Mouse (Mus musculus): ENCODE measurements around the gene Krt90. TPM values are rescaled to one million over a fixed set of nuclear protein-coding genes. Genes with fewer than 3 reads are reported as not detected.
A peak's percentile ranks its signal among the peaks of the same experiment; 100 is the strongest.

The Krt90 gene
- under 1 TPM in 1 of 4 experiments, not detected in 3; 0.18 TPM for total RNA-seq (2022)

DNA sequence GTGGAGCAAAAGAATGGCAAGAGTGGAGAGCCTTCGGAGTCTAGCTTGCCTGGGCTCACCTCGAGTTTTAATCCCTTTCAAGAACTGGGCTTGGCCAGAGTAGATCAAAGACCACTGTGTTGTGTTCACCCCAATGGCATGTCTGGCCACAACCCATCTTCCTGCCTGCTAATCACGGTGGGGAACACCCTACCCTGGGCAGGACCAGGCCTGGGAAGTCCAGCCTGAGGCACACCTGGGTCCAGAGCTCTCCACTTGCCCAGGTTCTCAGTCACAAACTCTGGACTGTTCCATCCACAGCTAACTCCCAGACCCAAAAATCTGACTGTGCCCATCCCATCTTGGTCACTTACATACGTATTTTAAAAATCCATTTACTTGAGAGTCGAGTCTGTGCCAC lies at the start of gene Krt90:
Gene Krt90, minus strand, starts transcription at position 101 of the 400 bp plus-strand sequence.
- no peak for DNase-seq (ENCODE audit: low spot score in 2 of 2)

DNA sequence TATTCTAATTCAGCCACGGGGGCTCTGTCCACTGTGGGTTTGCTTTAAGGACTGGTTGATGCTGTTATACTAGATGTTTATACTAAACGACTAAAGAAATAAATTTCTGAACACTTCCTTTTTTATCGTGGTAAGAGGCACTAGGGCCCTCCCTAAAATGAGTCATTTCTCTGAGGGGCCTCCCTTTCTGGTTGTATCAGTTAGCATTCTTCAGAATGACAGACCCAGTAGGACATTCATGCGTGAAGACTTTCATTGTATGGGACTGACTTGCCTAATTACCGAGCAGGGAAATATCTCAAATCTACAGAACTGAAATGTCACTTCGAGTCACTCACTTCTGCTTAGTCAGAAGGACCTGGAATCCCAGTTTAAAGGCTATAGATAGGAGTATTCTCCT lies 36.4 kb upstream of the Krt90 start:
- no peak for DNase-seq (ENCODE audit: low spot score in 2 of 2)

DNA sequence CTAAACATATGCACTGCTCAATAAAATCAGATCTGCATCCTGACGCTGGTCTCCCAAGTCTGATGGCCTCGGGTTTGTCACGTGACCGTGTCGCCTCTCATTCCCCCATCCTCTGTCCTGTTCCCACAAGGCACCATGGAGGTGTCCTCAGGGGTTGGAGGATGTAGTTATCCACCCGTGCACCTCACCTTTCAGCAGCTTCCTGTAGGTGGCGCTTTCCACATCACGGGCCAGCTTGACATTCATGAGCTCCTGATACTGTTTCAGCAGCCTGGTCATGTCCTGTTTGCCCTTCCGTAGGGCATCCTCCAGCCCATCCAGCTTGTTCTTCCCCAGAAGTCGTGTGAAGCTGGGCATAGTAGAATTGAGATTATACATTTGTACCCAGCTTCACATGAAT lies 25.5 kb upstream of the Krt90 start:
- no peak for DNase-seq (ENCODE audit: low spot score in 2 of 2)

DNA sequence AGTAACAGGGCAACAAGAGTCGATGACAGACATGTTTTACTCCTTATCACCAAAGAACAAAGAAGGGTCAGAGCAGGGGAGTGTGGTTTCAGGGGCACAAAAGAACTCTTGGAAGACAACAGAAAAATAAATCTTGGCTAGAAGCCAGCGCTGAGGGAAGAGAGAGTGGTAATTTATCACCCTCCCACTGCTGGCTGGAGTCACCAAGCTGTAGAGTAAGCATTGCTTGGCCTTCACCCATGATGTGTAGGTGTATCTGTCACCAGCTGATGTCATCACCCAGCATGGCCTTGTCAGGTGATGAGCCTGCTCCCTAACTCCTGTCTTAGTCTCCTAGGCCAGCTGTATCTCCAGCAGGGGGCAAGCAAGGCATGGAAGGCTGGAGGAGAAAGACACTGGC lies 21.7 kb upstream of the Krt90 start:
- no peak for DNase-seq (ENCODE audit: low spot score in 2 of 2)

DNA sequence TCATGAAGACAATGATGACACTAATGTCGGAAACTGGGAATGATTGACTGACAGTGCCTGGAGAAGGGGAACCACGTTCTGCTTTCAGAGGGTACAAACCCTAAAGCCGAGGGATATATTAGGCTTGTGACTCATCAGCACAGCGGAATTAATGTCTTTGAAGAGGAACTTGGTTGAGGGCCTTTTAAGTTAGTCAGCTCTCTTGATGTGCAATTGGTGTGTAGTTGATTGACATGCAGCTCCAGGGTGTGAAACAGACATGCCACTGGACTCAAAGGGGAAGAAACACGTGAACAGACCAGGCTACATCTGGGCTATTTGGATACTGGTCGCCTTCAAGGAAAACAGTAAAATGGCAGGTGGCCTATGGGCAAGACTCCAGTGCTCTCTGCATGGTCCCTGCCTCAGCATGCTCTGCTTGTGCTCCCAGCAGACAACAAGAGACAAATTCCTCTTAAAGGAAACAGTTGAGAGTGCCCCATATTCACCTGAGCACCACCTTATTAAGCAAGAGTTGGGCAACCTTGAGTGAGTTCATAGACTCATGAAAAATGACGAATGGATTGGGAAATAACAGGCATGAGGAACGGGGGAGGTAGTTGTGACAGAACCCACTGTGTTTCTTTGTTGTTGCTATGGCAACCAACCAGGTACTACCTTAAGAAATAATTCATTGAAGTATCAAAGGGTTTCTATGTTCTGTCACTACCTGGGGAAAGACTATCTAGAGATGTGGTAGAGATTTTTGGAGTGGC lies 20.6 kb upstream of the Krt90 start:
- DNase-seq (ENCODE audit: low spot score in 2 of 2): no peak

DNA sequence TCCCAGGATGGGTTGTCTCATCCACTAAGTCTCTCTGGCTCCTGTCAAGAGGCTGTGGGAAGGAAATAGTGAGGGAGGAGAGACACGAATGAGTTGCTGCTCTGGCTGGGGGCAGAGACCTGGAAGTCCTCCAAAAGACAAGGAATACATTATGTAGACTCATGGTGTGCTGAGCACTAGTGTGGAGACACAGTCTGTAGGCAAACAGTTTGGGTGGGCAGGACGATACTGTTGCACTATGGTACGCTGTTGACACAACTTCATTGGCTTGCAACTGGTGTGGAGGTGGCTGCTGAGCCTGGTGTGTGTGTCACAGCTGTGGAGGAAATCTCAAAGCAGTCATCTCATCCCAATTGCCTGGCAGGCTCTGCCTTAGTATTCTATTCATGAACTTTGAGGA lies 19.0 kb upstream of the Krt90 start:
- no peak for DNase-seq (ENCODE audit: low spot score in 2 of 2)

DNA sequence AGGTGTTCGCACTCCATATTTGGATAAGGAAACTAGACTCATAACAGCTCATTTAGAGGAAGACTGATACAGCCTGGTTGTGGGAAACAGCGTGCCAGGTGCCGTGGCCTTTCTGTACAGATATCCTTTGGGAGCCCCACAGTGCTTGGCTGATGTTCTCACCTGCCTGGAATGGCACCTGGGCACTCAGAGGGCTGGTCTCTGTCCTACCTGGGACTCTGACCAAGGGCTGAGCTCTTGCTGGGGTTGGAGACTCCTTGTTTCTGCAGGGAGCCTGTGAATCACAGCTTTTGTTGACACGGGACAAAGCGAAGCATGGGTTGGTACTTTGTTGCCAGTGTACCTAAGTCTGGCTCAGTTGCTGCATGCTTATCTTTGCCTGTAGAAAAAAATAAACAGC lies 12.8 kb upstream of the Krt90 start:
- DNase-seq (ENCODE audit: low spot score in 2 of 2): no peak

DNA sequence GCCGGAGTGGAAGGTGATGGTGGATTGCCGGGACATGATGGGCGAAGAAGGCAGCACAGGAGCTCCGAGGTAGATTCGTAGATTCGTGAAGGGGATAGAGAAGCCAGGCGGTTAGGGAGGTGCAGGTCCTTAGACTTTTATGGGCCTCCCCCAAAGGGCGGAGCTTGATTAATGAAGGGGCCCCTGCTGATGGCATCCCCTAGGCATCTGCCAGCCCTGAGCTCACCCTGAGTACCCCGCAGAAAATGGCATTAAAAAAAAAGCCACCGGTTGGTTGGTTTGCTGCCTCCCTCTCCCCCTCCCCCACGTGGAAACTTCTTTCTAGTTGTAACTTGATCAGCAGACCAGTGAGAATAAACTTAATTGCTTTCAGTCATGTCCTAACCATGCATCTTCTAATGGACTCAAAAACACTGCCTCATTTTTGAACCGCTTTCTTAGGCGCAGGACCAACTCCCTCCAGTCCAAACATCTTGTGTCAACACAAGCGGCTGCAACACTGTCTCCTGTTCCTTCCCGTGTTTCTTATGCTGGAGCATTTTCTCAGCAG lies 11.1 kb upstream of the Krt90 start, which contains the start of gene Krt75:
Gene Krt75, minus strand, starts transcription at position 109 of the 550 bp plus-strand sequence.
- DNase-seq (ENCODE audit: low spot score in 2 of 2): no peak

DNA sequence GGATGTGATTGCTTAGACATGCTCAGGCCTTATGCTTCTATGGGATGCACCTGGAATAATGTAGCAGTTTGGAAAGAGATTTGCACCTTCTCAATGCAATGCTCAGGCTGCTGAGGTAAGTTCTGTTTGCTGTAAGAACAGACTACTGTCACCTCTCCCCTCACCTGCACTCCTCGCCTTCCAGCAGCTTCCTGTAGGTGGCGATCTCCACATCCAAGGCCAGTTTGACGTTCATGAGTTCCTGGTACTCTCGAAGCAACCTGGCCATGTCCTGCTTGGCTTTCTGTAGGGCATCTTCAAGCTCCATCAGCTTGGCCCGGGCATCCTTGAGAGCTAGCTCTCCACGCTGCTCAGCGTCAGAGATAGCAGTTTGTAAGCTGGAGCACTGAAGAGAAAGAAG lies 5.0 kb upstream of the Krt90 start:
- no peak for DNase-seq (ENCODE audit: low spot score in 2 of 2)

DNA sequence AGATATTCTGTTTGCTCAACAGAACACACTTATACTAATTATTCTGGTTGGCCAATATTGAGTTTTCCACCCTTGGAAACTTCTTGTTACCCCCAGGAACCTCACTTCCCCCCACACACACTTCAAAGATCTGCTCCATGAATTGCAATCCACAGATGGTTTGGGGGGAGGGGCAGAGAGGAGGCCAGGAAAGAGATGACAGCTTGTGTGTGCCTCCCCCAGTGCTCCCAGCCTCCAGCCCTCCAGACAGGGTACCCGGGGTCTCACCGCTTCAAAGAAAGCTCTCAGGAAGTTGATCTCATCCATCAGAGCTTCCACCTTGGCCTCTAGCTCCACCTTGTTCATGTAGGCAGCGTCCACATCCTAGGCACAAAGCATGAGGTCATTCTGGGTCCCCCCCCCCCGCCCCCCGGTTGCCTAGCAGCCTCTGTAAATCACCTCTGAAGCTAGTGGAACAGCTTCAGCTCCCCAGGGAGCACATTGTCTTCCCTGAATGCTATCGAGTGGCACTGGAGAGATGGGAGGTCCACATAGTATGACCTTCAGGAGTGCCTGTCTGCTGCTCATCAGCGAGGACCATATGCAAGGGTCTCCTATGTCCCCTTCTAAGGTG lies 4.6 kb downstream of the Krt90 start:
- DNase-seq (ENCODE audit: low spot score in 2 of 2): no peak

DNA sequence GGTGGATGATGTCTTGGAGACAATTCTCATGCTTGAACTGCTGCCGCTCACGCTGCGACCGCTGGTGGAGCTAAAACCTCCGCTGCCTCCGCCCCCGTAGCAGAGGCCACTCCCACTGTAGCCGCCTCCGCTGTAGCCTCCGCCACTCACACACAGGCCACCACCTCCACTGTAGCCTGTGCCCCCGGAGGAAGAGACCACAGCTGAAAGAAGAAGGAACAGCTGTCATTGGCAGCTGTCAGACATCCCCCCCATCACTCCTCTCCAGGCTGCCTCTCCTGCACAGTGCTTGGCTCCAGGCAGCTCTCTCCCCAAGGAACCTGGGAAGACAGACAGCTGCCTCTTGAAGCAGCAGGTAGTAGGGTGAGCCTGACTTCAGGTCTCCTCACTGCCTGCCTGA lies 9.6 kb downstream of the Krt90 start:
- DNase-seq (ENCODE audit: low spot score in 2 of 2): no peak

DNA sequence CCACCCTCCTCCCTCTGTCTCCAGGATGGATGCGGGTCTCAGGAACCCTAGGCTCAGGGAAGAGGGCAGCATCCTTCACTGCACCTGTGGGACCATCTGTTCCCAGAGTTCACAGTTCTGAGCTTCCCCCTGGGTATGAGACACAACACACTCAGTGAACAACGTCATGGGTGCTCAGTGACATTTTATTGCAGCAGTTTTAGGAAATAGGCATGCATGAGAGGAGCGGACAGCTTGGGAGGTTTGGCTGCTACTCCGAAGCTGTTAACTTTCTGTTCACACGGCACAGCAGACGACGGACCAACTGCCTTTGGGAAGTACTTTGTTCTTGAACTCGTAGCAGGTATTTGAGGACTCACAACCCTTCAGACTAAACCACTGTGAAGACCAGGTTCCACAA lies 10.6 kb downstream of the Krt90 start:
- no peak for DNase-seq (ENCODE audit: low spot score in 2 of 2)

DNA sequence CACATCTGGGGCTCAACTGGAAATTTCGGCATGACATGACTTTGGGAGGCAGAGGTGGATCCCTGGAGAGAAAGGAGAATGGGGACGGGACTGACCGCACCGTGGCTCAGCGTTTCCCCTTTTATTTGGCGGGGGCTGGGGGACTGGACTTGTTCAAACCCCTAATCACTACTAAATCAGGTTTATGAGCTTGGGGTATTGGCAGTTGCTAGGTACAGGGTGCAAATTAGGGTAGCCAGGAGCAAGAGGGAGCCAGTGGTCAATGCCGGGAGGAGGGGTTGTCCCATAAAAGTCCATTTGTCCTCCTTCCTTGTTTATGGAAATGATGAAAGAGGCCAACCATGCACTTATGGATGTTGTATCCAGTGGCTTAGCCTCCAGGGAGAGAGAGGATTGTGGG lies 12.2 kb downstream of the Krt90 start, which contains the start of gene Krt82:
Gene Krt82, minus strand, starts transcription at position 101 of the 400 bp plus-strand sequence.
- no peak for DNase-seq (ENCODE audit: low spot score in 2 of 2)

DNA sequence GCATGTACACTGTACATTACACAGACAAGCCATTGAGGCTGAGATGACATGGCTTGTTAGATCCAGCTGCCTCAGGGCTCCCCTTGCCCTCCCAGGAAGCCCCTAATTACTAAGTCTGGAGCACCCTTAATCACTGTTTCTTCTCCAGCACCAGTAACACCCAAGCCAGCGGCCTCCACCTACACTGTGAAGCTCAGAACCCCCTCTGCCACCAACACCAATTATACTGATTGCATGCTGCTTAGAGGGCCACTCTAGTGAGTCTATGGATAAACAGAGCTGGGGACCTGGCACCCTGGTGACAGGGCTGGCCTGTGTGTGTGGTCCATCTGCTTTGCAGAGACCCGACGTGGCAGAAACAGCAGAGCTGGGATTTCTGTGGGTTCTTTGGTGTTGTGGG lies 18.3 kb downstream of the Krt90 start:
- DNase-seq (ENCODE audit: low spot score in 2 of 2): no peak

DNA sequence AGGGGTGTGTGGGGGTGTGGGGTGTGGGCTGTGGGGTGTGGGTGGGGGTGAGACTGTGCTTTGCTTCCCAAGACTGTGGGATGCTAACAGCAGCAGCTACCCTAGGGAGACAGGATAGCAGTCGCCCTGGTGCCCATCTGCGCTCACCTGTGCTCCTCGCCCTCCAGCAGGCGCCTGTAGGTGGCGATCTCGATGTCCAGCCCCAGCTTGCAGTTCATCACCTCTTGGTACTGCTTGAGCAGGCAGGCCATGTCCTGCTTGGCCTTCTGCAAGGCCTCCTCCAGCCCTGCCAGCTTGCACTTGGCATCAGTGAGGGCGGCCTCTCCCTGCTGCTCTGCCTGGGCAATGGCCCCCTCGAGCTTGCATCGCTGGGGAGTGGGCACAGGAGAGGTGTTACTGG lies 20.2 kb downstream of the Krt90 start:
- no peak for DNase-seq (ENCODE audit: low spot score in 2 of 2)

DNA sequence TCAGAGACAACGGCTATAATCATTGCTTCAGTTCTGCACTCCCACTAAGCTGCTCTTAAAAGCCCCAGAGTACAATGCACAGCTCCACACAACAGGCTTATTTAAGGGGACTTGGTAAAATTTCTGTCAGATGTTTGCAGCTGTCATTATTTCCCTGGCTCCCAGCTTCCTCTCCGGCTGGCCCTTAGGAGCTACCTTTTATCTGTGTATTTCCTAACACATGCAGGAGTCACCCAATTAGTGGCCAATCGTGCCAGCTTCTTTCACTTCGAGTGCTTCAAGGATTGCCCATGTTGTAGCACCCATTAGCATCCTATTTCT lies 24.2 kb downstream of the Krt90 start:
- no peak for DNase-seq (ENCODE audit: low spot score in 2 of 2)

DNA sequence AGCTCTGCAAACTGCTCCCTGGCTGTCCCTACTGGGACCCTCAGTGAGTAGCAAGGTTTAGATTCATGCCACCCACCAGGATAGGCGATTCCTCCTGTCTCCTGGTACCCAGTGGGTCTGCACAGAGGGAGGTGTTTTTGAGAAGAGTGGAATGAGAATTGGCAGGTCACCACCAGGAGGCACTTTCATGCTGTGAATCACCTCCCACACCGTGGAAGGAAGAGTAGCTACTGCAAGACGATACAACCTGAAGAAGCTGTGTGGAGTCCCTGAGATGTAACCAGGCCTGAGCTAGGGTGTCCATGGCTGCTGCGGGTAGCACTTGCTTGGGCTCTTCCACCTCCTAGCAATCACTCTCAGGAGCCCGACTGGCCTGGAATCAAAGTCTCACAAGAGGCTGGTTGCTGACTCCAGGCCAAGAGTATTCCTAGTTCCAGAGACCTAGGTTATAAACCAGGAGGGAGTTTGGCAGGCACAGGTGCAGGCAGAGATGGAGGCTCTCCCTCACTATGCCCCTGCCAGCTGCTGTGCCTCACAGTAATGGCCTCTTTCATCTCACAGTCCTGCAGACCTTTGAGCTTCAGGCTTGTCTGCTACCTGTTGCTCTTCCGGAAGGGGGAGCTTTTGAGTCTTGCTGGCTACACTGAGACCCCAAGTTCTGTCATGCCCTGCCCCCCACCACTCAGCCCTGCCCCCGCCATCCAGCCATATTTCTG lies 24.7 kb downstream of the Krt90 start:
- DNase-seq (ENCODE audit: low spot score in 2 of 2): no peak

DNA sequence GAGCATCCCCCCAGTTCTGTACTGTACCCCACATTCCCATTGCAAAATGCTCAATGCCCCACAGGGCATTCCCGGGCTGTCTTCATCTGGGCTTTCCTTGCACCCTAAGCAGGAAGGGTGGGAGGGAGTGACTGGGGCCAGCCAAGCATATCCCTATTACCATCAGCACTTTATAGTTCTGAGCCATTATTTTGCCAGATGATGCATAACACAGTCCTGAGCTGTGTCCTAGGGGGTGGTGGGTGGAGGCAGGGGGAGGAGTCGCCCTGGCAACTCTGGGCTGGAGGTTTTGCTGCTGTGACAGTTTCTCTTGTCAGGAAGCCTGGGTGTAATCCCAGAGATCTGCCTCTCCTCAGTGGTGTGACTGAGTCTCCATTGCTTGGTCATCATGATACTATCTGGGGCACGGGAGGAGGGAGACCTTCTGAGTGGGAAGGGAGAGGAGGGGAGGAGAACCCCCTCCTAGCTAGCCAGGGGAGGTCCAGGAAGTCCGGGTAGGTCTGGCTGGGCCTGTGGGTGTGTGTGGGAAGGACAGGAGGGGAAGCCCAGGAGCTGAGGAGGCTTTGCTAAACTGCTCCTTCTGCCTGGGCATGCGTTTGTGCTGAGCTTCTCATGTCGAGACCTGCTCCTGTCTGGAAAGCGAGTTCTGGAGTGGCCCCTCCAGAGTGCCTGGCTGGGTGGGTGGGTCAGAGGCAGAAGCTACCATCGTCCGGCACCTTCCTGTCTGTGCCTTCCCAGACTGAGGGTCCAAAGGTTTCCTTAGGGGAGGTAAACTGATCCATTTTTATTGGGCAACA lies 26.5 kb downstream of the Krt90 start:
- no peak for DNase-seq (ENCODE audit: low spot score in 2 of 2)

DNA sequence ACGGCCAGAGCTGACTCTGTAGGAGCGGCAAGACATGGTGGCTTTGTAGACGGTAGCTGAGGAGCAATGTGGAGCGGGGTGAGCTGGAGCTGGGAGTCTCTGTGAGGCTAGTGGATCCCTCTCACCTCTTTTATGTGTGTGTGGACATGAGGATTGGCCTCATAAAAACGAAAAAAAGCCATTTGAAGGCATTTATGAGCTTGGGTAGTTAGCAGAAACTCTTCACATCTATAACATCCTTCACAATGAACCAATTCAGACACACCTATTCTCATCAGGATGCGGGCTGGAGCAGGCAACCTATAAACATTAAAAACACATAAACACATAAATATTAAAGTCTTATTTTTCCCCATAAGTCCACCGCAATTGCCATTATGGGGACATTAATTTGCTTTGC lies 30.0 kb downstream of the Krt90 start, which contains the start of gene Krt84:
Gene Krt84, minus strand, starts transcription at position 101 of the 400 bp plus-strand sequence.
- no peak for DNase-seq (ENCODE audit: low spot score in 2 of 2)

DNA sequence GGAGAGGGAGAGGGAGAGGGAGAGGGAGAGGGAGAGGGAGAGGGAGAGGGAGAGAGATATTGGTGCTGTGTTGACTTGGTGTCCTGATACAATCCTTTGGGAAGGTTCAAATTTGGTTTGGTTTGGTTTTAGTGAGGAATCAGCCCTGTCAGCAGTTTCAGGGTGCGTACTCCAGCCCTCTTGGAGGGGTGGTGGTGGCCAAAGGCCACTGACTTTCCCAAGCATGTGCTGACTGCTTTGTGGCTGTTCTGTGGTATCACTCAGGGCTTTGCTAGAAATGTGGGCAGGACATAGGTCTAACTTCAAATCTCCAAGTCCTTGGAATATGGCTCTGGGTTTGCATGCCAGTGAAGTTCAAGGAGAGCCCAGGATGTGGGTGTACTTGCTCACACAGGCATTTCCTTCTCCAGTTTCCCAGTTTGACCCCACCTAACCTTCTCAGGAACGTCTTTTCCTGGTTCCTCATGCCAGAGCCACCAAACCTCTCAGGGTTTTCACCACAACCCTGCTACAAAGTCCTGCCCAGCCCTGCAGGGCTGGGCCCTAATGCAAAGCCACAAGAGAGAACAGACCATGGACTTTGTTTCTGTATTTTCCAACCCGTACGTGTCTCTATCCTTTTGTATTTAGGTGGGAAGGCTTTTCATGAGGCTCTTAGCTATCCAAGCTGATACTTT lies 40.1 kb downstream of the Krt90 start:
- DNase-seq (ENCODE audit: low spot score in 2 of 2): no peak

DNA sequence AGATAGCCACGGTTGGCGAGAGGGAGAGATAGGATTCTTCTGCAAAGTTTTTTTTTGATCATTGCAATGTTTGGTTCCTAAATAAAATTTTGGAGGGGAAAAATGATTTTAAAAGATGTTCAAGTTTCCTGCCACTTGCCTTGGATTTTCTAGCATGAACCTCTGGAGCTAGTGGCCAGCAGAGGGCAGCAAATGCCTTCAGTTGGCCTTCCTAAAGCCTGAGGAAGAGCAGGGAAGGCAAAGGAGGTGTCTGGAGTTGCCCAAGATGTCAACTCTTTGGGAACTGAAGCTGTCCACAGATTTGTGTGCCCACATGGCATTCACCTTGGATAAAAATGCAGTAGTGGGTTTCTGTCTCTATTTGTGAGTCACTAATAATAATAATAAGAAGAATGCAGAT lies 43.0 kb downstream of the Krt90 start:
- DNase-seq (ENCODE audit: low spot score in 2 of 2): peak; percentile 57 to 83

Data from layer of hippocampus, adult 8-10 months (tissue).